Mouse (Mus musculus) G1E (cell line): ENCODE measurements around the gene Myo1c.

Experiments
- CTCF ChIP-seq: IDR thresholded peaks from 2 replicates; pipeline ENCODE4 v1.5.1; 2012; ENCODE audit warnings: low read depth, low read length, inconsistent platforms, mixed read lengths
- GATA2 ChIP-seq: IDR thresholded peaks from 2 replicates; pipeline ENCODE4 v1.6.1; 2012; ENCODE audit warnings: low read depth, low read length, inconsistent platforms, borderline replicate concordance
- TAL1 ChIP-seq: conservative IDR thresholded peaks from 2 replicates; pipeline ENCODE4 v1.6.1; 2012; ENCODE audit warnings: low read depth, low read length, inconsistent platforms, mixed read lengths

DNA sequence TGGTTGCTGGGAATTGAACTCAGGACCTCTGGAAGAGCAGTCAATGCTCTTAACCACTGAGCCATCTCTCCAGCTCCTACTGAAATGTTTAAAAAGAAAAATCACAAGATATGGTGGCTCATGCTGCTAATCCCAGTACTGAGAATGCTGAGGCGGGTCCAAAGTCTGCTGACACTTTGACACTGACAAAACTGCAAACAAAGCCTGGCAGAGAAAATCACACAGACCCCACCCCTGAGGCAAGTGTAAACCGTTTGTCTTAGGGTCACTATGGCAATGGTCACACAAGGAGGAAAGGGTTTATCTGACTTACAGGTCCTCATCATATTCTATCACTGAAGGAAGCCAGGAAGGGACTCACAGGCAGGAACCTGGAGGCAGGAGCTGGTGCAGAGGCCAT is 34.7 kb upstream of the Myo1c start:
- TF ChIP-seq CTCF = no peak
- TF ChIP-seq TAL1 = no peak
- TF ChIP-seq GATA2 = no peak
